8 mouse cellular contexts compared by ENCODE assay signal in the genomic region with DNA sequence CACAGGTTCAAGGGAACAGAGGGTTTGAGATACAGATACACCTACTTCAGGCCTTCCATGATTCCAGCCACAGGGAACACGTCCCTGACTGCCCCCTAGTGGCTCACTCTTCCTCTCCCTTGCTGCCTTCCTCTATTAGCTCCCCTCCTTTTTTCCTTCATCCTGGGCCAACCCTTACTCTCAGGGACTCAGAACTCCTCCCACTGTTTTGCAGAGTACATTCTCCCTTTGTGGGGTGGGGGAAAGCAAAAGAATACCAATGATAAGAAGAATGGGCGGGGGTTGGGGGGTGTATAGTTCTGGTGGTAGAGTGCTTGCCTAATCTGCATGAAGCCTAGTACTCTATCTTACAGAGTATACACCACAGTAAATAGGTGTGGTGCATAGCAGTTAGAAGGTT. TPM values are rescaled to one million over a fixed set of nuclear protein-coding genes. Genes with fewer than 3 reads are reported as not detected.
A peak's percentile ranks its signal among the peaks of the same experiment; 100 is the strongest.
DNase-seq lines count a peak whose midpoint lies in the region; ATAC-seq lines count a peak whose summit lies in the region.

No protein-coding gene starts in this region.

- no peak overlapping the region for H3K27ac ChIP-seq in heart, embryonic 12.5 days (ENCODE audit: poor library complexity, severe bottlenecking)
- H3K27ac ChIP-seq in forebrain, embryonic 15.5 days (replicated peaks), result no peak overlapping the region

- H3K4me3 ChIP-seq in heart, embryonic 12.5 days, result no peak overlapping the region
- H3K4me3 ChIP-seq in forebrain, embryonic 15.5 days, result no peak overlapping the region

- WGBS in heart, embryonic 12.5 days, result 25% methylated on average over 2 of the region's 2 CpGs
- 20% methylated on average over 2 of the region's 2 CpGs for WGBS in forebrain, embryonic 15.5 days

- peaks cover 13% of the 10 kb centered on the region for H3K4me1 ChIP-seq in heart, embryonic 12.5 days (replicated peaks)
- H3K4me1 ChIP-seq in forebrain, embryonic 15.5 days, result no peaks in the 10 kb centered on the region

- peaks cover 40% of the 10 kb centered on the region for H3K36me3 ChIP-seq in heart, embryonic 12.5 days
- H3K36me3 ChIP-seq in forebrain, embryonic 15.5 days, result peaks cover 28% of the 10 kb centered on the region
- peaks cover 6% of the 10 kb centered on the region for H3K36me3 ChIP-seq in splenic B cell, adult 2 months (ENCODE audit: control insufficient read depth, insufficient read depth, low read length, poor library complexity, severe bottlenecking)

- H3K9me3 ChIP-seq in heart, embryonic 12.5 days (replicated peaks), result no peaks in the 10 kb centered on the region; the same call in 1 of the 2 replicates
- H3K9me3 ChIP-seq in forebrain, embryonic 15.5 days, result no peaks in the 10 kb centered on the region

- peak; percentile 45 for ATAC-seq in heart, embryonic 12.5 days (ENCODE audit: insufficient number of reproducible peaks, low FRiP score)
- ATAC-seq in forebrain, embryonic 15.5 days (replicated peaks), result peak; percentile 45; the same call in 1 of the 2 replicates

- no peak overlapping the region for H3K9ac ChIP-seq in heart, embryonic 12.5 days
- H3K9ac ChIP-seq in forebrain, embryonic 15.5 days (replicated peaks), result no peak overlapping the region

- DNase-seq in heart, postnatal 25 days (ENCODE audit: low spot score), result no peak
- peak; percentile 69 for DNase-seq in CD4-positive, CD25-positive, alpha-beta regulatory T cell, adult 2 months (ENCODE audit: low read depth, low spot score)
- peak; percentile 41 for DNase-seq in c-Kit-positive CD71-positive TER-119-negative erythroid progenitor cells, embryonic 14.5 days (ENCODE audit: low read depth)
- DNase-seq in kidney, adult 8-10 months, result peak; percentile 62 to 75
- DNase-seq in lung, postnatal 10 days, result peak; percentile 89
- DNase-seq in splenic B cell, adult 2 months (ENCODE audit: low read depth, low spot score), result peak; percentile 64

- intact Hi-C loops in heart, postnatal 25 days (cut with DNase I), result no loop called here

- no peak overlapping the region for H3K4me2 ChIP-seq in heart, embryonic 12.5 days
- H3K4me2 ChIP-seq in forebrain, embryonic 15.5 days (replicated peaks), result no peak overlapping the region

- H3K27me3 ChIP-seq in heart, embryonic 12.5 days (replicated peaks), result no peaks in the 10 kb centered on the region
- H3K27me3 ChIP-seq in forebrain, embryonic 15.5 days, result no peaks in the 10 kb centered on the region
- no peaks in the 10 kb centered on the region for H3K27me3 ChIP-seq in splenic B cell, adult 2 months (ENCODE audit: control insufficient read depth, insufficient read depth, low read length, poor library complexity, severe bottlenecking)

RNA-seq across cellular contexts. Expression of a gene that starts 16.1 kb away (rescaled TPM):
- 20.2 and 21.3 TPM in 2 replicates for polyA plus RNA-seq in heart, embryonic 12.5 days (2016; fragmentation: Nextera tagmentation; extraction: Ambion mirVana)
- total RNA-seq in heart, postnatal 25 days (2021), result 10 to 100 TPM; 39.4 to 42.4 TPM
- polyA plus RNA-seq in forebrain, embryonic 15.5 days (2015; fragmentation: Nextera tagmentation; extraction: Ambion mirVana), result 34.4 and 36.6 TPM in 2 replicates

RNA-seq across cellular contexts. Expression of a gene that starts 25.5 kb away (rescaled TPM):
- 35.6 and 39.5 TPM in 2 replicates for polyA plus RNA-seq in heart, embryonic 12.5 days (2016; fragmentation: Nextera tagmentation; extraction: Ambion mirVana)
- total RNA-seq in heart, postnatal 25 days (2021), result 10 to 100 TPM; 25.6 to 26.4 TPM
- 63.5 and 66.2 TPM in 2 replicates for polyA plus RNA-seq in forebrain, embryonic 15.5 days (2015; fragmentation: Nextera tagmentation; extraction: Ambion mirVana)

RNA-seq across cellular contexts. Expression of a gene that starts 47.9 kb away (rescaled TPM):
- 159 and 171 TPM in 2 replicates for polyA plus RNA-seq in heart, embryonic 12.5 days (2016; fragmentation: Nextera tagmentation; extraction: Ambion mirVana)
- total RNA-seq in heart, postnatal 25 days (2021), result 10 to 100 TPM; 58.0 to 65.0 TPM
- polyA plus RNA-seq in forebrain, embryonic 15.5 days (2015; fragmentation: Nextera tagmentation; extraction: Ambion mirVana), result 249 and 257 TPM in 2 replicates
